Mouse (Mus musculus): ENCODE measurements around the gene Phldb2. TPM values are rescaled to one million over a fixed set of nuclear protein-coding genes. Genes with fewer than 3 reads are reported as not detected.

Gene Phldb2
- total RNA-seq, 2 experiments from 2014 or later = 7.0 to 9.7 TPM

DNA sequence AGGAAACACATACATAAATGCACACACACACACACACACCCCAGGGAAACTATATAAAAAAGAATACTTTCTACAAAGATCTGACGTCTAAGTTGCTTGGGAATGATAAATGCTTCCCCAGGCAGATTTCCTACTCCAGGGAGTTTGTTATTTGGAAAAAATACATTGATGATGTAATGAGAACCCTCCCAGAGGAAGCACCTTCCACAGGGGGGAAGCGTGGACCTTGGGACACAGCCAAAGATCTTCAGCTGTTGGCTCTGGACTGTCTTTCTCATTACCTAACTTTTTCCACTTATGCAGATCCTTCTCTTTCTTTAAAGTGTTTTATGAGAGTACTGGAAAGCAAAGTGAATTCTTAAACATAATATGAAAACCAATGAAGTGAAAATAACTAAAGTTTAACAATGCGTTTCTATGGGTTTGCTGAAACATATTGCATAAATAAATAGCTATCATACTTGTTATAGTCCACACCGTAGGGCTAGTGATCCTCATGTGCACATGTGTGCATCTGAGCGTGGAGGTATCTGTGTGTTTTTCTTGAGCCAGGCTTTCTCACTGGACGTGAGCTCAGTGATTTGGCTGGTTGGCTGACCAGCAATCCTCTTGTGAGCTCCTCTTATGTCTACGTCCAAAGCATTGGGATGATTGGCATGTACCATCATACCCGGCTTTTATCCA, 30.7 kb downstream of the Phldb2 start:
- no peak for DNase-seq (ENCODE audit: low spot score in 2 of 2)
- intact Hi-C loops (cut with DNase I) = no loop called here

DNA sequence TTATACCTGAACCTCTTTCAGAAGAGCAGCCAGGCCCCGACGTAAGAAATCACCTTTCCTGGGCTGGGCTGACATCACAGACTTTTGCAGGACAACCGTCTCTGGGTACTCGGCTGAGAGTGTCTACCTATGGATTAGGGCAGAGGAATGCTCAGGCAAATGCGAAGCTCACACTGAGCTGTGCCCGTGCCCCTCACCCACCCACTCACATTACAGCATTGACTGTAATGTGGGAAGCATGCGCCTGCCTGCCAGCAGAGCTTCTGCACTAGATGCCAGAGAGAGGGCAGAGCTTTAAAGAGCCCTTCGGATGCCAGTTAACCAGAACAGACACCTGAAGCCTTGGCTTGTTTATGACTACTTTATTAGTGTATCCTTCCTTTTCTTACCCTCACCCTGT, 33.8 kb downstream of the Phldb2 start:
- intact Hi-C loops (cut with DNase I) = no loop called here
- peak; percentile 12 to 52 for DNase-seq (ENCODE audit: low spot score in 2 of 2)

DNA sequence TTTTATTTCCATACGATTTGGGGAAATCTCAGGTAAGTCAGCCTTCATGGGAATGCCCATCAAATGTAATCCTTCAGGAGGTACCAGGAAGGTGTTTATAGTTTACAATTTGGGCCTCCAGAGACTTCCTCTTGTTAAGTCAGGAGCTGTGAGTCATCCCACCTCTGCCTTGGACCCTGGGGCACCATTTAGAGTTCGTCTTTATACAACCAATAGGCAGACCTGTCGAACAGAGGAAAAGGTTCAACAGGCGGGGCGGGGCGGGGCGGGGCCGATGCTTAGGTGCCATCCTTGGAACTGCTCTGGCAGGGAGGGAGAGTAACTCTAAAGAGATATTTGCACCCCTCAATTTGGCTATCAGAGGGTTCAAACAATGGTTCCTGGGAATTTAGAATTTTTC, 49.8 kb downstream of the Phldb2 start:
- no peak for DNase-seq (ENCODE audit: low spot score in 2 of 2)
- intact Hi-C loops (cut with DNase I) = no loop called here

DNA sequence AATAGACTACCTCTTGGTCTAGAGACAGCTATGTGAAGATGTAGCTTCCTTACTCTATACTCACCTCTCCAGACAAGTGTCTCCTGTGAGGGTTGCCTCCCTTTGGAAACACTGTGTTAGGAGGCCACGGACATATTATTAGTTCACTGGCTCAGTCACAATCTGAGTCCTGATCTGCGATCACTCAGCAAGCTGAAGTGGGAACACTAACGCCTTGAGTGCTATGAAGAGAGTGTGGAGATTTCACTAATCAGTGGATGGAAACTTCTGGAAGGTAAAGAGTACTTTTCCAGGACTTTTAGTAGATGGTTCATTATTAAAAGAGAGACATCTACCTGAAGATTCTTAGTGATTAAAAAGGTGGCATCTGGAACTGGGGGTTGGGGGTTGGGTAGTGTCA, 54.9 kb downstream of the Phldb2 start:
- intact Hi-C loops (cut with DNase I) = no loop called here
- DNase-seq (ENCODE audit: low spot score in 2 of 2) = no peak

DNA sequence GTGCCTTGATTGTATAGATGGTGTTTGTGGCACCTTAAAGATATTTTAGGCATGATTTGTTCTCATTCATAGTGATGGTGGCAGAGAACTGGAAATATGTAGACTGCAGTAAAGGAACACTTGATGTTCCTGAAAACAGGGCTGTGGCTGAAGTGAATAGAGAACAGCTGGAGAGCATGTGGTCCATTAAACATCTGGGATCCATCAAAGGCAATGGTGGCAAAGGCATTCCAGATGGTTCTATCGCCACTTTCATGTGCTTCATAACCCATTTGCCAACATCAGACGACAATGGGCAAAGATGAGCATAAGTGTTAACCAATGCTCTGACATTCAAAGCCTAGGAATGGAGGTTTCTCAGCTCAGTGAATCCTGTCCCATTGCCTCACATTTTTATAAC, 56.8 kb downstream of the Phldb2 start:
- intact Hi-C loops (cut with DNase I) = no loop called here
- DNase-seq (ENCODE audit: low spot score in 2 of 2) = no peak

DNA sequence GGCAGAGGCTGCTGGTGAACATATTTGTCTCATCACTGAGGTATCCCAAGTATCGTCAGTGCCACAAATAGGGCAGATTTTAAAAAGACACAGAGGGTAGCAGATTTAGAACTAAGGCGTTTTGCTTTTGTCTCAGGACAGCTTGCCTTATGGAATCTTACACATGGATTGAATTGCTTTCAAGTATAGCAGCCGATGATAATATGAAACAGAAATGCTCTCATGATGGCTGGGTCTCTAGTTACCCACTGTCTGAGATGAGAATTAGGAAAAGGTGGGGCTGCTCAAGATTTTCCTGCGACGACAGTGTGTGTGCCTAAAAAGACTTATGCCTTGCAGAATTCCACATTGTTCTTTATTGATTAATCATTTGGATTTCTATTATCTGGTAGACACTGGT, 58.4 kb downstream of the Phldb2 start:
- no peak for DNase-seq (ENCODE audit: low spot score in 2 of 2)
- intact Hi-C loops (cut with DNase I) = no loop called here

DNA sequence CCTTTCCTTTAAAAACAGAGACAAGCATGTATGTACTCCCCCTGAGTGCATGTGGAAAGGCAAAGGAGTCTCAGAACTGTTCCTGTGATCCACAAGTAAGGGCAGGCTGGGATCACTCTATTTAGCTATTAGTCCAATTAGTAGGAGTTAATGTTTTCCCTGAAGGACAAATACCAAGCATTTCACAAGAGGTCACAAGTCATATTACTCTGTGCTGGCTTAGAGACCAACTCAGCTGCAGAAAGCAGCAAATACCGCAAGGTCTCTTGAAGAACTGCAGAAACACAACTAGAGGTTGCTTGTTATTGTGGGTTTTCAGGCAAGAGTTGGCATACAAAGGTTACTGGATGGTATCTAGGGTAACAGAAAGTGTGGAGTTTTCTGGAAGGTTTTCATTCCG, 59.6 kb downstream of the Phldb2 start:
- intact Hi-C loops (cut with DNase I) = no loop called here
- no peak for DNase-seq (ENCODE audit: low spot score in 2 of 2)

DNA sequence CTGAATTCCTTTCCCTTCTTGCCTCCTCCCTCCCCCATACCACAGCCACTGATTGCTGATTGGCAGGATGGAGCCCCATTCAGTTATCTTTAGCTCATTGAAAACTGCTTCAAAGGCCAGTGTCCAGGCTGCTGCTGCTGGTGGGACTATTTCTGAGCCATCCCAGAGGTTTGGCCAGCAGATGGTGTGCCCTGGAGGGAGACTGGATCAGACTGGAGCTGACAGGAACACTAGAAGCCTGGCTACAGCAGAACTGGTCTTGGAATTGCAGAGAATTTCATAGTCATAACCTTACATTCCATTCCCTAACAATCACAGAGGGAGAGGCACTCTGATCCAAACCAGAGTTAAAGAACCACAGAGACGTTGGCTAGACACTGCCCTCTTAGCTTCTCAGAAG, 60.5 kb downstream of the Phldb2 start:
- intact Hi-C loops (cut with DNase I) = no loop called here
- DNase-seq (ENCODE audit: low spot score in 2 of 2) = no peak

DNA sequence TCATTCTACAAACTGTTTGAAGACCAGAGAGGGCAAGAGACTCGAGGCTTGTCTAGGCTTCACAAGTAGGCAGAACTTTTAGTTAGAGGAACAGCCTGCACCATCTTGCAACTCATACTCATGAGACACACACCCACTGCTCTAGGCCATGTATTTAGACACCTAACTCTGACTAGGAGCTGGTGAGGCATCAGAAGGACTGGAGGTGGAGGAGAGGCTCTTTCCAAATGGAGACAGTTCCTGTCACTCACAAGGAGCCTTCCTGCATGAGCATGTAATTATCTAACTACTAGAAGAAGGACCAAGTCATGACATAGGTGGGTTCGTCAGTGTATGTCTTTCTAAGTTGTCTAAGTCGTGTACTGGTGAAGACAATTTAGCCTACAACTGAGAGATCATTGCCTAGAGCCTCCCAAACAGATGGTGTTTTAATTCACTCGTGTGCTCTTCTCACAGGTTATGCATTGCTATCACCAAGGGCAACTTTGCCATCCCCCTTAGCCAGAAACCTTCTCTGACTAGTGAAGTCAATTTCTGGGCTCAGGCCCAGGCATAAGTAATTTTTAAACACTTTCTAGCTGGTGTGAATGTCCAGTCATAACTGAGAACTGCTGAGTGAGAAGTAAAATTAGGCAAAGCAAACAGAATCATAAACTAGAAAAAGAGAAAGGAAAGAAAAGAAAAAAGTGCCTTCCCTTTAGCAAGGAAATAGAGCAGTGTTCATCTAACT, 62.8 kb downstream of the Phldb2 start:
- DNase-seq (ENCODE audit: low spot score in 2 of 2) = no peak
- intact Hi-C loops (cut with DNase I) = no loop called here

DNA sequence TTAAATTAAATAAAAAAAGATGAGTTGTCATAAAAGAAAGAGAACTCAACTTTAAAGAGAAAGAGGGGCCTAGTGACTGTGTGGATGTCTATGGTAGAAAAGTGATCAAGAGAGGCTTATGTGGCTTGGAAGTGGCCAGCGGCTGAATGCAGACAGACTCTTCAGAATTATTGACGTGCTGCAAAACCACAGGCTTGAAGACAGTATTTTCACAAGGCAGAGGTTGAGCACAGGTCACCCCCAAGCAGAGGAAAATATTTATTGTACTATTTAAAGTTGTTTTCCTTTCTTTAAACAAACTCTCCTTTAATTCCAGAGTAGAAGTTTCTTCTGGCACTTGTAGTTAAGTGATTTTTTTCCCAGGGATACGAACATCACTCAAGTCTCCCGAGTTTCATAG, 63.8 kb downstream of the Phldb2 start:
- intact Hi-C loops (cut with DNase I) = no loop called here
- DNase-seq (ENCODE audit: low spot score in 2 of 2) = no peak

DNA sequence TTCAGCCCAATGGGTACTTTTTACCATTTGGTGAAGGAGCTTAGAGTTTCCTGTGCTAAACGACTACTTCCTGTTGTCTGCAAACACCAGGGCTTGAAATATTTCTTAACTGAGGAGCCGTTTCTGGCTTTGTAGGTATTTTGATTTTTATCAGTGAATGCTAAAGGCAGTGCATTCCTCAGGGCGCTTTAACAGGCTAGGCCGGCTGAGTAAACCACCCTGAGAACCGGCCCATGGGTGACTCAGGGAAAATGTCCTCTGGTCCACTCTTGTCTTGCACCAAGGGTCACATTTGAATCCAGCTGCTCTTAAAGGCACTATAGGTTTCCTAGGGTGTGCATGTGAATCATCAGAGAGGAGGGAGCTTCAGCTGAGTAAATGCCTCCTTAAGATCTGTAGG, 66.8 kb downstream of the Phldb2 start:
- no peak for DNase-seq (ENCODE audit: low spot score in 2 of 2)
- intact Hi-C loops (cut with DNase I) = no loop called here

DNA sequence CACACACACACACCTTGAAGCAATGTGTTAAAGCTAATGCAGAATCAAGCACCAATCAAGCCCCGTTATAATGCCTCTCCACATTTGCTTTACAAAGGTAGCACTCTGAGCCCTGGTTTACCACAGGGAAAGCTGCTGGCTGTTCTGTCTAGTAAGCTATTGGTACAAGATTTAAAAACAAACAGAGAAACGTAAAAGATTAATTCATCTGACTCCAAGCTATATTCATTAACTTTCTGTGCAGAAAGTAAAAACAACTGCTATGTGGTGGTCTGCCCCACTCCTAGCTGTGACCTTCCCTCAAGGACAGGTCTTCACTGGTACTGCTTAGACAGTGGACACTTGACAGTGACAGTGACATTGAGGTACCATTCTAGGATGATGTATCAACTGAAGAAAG, 69.2 kb downstream of the Phldb2 start:
- no peak for DNase-seq (ENCODE audit: low spot score in 2 of 2)
- intact Hi-C loops (cut with DNase I) = no loop called here

DNA sequence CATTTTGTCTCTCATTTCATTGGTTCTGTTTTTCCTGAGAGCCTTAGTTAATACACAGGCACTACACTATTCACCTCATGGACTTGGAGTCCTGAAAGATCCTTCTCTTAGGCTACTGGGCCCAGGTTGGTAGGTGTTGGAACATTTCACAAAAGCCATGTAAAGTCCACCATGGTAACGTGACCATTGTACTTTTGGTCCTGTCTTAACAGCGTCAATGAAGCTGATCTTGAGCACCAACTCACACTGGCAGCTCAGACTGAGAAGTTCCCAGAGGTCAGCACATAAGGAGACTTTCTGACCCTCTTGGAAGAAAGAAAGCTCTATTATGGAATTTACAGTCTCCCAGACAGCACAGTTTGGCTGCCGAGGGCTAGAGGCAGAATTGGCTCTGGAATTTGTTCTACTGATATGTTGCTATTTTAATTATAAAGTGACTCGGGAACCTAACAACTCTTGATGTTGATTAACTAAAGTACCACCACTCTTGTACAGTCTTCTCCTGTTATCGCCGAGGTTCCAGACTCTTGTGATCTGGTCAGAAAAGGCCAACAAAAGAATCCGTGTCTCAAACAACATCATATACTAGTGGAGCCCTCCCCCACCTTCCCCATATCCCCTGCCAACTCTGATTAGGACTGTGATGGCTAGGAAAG, 72.1 kb downstream of the Phldb2 start:
- no peak for DNase-seq (ENCODE audit: low spot score in 2 of 2)
- intact Hi-C loops (cut with DNase I) = no loop called here

DNA sequence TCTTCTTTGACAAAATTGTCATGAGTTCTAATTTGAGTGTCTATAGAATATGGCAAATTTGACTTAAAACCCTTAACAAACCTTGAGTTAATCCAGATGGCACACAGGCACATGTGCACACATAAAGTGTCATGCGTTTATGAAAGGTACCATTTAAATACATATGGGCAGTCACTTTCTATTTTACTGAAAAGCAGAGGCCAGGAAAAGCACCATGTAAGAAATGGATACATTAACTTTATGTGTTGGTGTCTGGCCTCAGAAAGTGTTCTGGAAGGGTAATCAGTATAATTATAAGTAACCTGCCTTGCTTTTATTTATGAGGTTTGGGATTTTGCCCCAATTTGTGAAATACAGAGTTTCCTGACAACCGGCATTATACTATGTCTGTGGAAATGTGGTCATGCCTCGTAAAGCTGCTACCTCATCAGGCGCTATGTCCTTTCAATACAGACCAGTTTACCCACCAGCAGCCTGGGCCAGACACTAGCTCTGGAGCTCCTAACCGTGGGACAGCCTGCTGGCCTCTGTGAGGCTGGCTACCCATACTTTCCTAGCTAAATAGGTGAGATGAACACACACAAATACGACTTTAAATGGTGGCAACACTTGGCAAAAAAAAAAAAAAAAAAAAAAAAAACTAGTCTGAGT, 73.2 kb downstream of the Phldb2 start:
- DNase-seq (ENCODE audit: low spot score in 2 of 2) = no peak
- intact Hi-C loops (cut with DNase I) = no loop called here

DNA sequence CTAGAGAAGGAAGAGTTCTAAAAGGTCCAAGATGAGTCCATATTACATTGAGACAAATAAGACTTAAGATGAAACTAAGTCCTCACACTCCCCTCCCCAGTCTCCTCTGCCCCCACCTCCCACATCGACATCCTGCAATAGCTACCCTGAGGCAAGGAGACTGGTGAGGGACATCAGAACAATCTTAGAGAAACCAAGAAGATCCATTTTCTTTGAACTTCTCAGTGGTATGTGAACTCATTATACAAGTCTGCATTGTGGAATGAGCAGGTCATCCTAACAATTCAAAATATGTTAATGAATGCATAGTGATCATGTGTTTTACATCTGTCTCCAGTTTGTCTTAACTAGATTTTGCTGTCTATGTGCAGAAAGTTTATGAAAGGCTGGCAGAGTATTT, 75.7 kb downstream of the Phldb2 start:
- no peak for DNase-seq (ENCODE audit: low spot score in 2 of 2)
- intact Hi-C loops (cut with DNase I) = no loop called here

DNA sequence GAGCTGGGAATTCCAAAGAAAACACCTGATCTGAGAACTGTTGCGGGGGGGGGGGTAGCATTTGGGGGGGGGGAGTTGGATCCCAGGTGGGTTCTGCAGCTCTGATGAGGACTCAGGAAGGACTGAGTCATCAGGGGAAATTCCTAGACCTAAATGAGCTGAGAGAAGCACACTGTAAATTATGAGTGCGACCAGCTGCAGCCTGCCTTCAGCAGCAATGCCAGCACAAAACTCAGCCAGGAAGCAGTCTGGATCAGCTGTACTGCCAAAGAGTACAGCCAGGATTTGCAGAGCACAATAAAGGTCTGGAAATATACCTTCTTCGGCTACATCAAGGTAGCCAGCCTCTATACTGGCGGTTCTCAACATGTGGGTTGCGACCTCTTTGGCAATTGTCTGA, 76.2 kb downstream of the Phldb2 start:
- intact Hi-C loops (cut with DNase I) = no loop called here
- peak; percentile 8 to 17 for DNase-seq (ENCODE audit: low spot score in 2 of 2)

DNA sequence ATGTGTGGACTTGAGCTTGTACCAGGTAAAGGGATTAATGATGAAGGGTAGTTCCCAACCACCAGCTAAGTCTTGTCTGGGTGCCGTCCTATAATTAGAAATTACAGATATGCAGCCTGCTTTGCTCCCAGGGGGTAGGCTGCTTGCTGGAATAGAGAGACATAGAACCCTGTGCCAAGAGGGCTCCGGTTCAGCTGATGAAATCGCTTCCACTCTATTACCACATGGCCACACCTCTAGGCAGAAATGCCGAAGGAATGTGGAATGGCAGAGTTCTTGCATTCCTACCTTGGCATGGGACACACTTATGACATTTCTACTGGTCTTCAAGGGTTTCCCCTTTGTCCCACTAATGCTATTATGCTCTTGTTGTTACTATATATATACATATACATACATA, 80.0 kb downstream of the Phldb2 start:
- DNase-seq (ENCODE audit: low spot score in 2 of 2) = no peak
- intact Hi-C loops (cut with DNase I) = no loop called here

DNA sequence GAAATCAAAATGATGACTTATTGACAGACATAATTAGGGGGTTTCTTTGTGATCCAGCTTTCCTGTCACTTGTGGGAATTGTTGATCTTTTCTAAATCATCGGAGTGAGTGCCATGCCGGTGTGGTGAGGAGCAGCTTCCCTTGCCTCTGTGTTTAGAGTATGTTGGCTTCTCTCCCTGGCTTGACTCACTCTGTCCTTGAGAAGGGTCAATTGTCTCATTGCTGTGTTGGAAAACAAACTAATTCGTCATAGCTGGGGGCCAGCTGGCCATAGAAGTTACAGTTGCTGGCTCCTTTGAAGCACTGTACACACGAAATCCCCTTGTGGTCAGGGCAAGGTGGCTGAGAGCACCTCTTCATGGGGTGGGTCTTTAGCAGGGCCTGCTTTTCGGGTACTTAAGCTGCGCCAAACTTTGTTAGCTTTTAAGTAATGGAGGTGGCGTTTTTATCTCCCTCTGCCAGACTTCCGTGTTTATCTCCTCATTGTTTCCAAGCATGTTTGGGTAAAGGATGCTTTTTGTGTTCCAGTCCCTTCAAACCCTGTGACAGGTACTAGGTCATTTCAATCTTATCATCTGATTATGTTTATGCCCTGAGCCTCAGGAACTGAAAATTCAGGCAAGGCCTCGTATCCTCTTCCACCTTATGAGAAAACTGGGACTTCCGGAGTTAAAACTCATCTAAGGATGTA, 82.0 kb downstream of the Phldb2 start:
- intact Hi-C loops (cut with DNase I) = no loop called here
- DNase-seq (ENCODE audit: low spot score in 2 of 2) = no peak

DNA sequence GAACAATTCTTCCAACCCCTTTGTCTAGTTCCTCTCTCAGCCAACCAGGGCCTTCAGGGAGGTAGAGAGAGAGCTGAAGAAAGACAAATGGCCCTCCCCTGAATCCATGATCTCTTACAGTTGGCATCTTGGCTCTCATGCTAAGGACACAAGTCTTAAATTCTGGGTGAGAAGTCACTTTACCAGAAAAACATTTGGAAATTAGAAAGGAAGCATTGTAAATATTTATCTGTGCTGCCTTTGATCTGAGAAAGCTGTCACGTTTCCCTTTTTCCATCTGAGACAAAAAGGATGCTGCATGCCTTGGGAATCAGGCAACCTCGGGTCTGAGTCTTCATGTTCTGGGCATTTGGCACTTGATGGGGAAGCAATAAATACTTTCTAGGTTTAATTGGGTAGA, 82.7 kb downstream of the Phldb2 start:
- no peak for DNase-seq (ENCODE audit: low spot score in 2 of 2)
- intact Hi-C loops (cut with DNase I) = no loop called here

DNA sequence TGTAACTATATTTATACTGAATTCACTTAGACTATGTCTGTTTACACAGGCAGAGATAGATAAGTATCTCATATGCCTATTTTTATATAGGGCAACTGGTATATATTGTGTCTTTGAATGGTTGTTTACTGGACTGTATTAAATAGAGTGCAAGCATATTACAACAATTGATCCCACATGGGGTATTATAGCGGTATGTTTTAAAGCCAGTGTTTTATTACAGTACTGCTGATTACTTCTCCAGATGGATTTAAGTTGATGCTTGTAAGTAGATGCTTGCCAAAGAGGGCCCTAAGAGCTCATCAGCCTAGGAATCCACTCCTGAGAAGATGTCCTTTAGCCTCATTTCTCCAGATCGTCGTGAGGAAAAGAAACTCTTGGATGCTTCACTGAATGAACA, 84.4 kb downstream of the Phldb2 start:
- no peak for DNase-seq (ENCODE audit: low spot score in 2 of 2)
- intact Hi-C loops (cut with DNase I) = no loop called here
